Mouse (Mus musculus) neutrophil, adult 83 days (primary cell): ENCODE data around the gene 1700009N14Rik. TPM values are rescaled to one million over a fixed set of nuclear protein-coding genes. Genes with fewer than 3 reads are reported as not detected.

Experiments
- total RNA-seq, 2 experiments: library from RNA; stranded (reverse); gene quantifications; one replicate each; pipeline ENCODE4 v1.2.4; 2023

1700009N14Rik gene
- total RNA-seq = not detected

DNA sequence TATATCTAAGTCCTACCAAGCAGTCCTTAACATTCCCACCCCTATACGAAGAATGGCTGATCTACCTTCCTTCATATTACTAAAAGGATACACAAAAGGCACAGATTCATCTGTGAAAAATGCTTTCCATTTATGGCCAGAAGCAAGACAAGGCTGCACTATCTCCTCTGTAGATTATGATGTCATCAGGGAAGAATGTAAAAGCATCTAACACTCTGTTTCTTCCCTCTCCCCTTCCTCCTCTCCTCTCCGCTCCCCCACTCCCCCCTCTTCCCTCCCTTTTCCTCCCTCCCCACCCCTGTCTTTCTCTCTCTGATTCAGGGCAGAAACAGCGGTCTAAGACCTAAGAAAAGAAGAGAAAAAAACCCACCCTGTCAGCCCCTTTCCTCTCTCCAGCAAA is at the start of gene 1700009N14Rik:
Gene 1700009N14Rik, plus strand, starts transcription at position 227 of the 400 bp plus-strand sequence.

